Mouse (Mus musculus): Measurements from ENCODE around the gene D16Ertd472e. TPM values are rescaled to one million over a fixed set of nuclear protein-coding genes. Genes with fewer than 3 reads are reported as not detected.

D16Ertd472e gene
- 197 TPM for polyA plus RNA-seq (2017; shearing (Covaris generic))

GRCm38 (mm10) chr16:78576478-78577084 is at the start of gene D16Ertd472e:
TSS of gene D16Ertd472e (minus strand) at chr16:78576708.

Other genes starting within 250 kb of the D16Ertd472e start
- 191 TPM for gene Btg3, start 199.5 kb downstream of the D16Ertd472e start, polyA plus RNA-seq (2017; shearing (Covaris generic))